Mouse (Mus musculus): ENCODE data around the gene Khdrbs1.
A peak's percentile ranks its signal among the peaks of the same experiment; 100 is the strongest.
"Not testable (repeated sequence)": the region's sequence is repeated elsewhere in the genome, so short reads cannot be mapped to it uniquely, and the experiment has no call there.

The Khdrbs1 gene

GRCm38 (mm10) chr4:129743010-129743390 lies 897 bp upstream of the Khdrbs1 start:
- peak; percentile 55 for DNase-seq

- no peak for DNase-seq
Measured at GRCm38 (mm10) chr4:129741974-129742231, 200 bp downstream of the Khdrbs1 start.

- peak; percentile 50 for DNase-seq
Measured at GRCm38 (mm10) chr4:129741251-129741973, 691 bp downstream of the Khdrbs1 start.

DNA sequence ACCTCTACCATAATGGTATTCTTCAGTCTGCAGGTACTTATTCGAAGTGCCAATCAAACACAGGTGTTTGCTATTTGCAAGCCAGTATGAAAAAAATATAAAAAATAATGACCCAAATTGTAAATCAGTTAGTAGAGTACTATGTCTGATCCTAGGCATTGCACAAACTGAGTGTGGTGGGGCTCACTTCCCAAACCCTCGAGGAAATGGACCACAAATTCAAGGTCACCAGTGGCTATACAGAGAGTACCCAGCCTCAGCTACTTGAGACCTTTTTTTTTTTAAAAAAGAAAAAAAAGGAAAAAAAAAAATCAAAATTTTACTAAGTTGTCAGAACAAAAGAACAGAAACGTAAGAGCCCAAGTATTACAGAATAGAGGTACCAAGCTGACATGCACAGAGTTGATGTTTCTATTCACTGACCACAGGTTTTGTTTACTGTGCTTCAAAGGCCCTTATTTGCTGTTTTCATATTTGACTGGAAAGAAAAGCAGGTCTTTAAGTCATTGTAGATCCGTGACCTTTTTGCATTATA lies 2.9 kb downstream of the Khdrbs1 start:
- no peak for DNase-seq

- DNase-seq: no peak
Measured at GRCm38 (mm10) chr4:129736173-129736572, 5.9 kb downstream of the Khdrbs1 start.

DNA sequence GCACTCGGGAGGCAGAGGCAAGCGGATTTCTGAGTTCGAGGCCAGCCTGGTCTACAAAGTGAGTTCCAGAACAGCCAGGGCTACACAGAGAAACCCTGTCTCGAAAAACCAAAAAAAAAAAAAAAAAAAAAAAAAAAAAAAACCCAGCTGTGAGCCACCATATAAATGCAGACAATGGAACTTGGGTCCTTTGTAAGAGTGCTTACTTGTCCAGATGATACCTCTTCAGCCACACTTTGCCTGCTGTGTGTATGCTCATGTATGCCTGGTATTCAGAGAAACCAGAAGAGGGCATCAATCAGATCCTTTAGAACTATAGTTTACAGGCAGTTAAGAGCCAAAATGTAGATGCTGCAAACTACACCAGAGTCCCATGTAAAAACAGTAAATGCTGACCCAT lies 6.6 kb downstream of the Khdrbs1 start:
- DNase-seq: not testable (repeated sequence)

DNA sequence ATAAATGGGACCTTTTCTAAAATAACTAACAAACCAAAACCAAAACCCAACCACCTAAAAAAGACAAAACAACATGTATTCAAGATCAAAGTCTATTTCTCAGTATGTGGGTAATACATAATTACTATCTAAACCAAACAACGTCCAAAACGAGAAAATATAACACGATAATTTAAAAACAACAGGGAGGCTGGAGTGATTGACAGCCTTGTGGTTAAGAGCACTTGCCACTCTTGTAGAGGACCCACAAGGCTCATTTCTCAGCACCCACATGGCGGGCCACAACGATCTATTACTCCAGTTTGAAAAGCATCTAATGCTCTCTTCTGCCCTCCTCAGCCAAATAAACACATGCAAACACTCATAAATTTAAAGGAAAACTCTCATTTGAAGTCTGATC lies 10.7 kb downstream of the Khdrbs1 start:
- DNase-seq: no peak

GRCm38 (mm10) chr4:129716310-129716709 lies 25.8 kb downstream of the Khdrbs1 start:
- DNase-seq: no peak

DNA sequence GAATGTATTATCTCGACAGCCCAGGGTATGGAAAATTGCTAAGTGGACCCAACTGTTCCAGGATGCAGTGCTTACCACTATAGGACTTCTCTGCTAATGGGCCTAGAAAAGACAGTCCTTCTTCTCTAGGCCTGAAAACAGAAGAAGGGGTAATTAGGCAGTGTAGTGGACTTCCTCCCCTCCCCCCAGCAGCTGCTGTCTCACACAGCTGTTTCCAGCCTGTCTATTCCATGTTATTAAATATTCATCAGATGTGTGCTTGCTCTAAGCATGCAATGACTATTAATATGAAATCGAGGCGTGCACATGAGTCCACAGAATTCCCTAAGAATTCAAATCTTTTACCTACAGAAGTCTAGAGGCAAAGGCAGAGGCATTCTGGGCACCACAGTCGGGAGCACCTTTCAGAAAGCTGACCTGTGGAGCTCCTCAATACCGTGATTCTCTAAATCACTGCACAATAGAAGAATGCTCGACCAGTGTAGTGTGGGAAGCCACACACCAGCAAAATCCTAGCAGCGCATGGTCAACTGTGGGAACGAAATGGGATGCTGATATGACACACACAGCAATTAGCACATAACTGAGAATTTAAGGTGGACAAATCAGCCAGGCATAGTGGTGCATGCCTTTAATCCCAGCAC lies 32.5 kb downstream of the Khdrbs1 start:
- DNase-seq: no peak

DNA sequence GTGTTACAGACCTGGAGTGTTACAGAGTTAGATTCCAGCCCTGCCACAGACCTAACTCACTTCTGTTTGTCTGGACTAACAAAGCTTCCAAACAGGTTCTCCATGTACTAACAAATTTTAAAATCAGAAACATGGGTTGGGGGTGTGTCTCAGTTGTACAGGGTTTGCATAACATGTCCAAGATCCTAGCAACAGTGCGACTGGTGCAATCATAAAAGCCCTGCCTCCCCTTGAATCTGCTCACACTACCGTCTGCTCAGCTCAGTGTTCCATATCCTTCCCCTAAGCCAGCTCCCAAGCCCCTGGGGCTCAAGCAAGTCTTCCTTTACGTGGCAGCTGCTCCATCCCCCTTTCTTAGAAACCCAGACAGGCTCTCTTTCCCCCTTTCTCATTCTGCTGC lies 35.4 kb downstream of the Khdrbs1 start:
- no peak for DNase-seq

DNA sequence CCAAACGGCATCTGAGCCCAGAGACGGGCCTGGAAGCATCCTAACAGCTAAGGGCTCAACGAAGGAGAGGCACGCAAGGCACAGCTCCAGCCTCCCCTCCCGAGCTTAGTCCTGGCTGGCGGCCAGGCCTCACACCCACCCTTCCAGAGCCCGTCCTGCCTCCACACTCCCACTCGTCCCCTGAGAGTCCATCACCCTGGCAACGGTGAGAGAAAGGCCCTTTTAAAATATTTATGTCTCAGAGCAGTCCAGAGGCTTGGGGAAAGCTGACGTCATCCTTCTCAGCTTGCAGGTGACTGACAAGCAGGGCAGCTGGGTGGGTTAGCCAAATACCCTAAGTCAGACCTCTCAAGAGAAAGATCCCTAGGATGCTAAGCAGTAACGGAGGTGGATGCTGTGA lies 39.6 kb downstream of the Khdrbs1 start:
- DNase-seq: no peak

DNA sequence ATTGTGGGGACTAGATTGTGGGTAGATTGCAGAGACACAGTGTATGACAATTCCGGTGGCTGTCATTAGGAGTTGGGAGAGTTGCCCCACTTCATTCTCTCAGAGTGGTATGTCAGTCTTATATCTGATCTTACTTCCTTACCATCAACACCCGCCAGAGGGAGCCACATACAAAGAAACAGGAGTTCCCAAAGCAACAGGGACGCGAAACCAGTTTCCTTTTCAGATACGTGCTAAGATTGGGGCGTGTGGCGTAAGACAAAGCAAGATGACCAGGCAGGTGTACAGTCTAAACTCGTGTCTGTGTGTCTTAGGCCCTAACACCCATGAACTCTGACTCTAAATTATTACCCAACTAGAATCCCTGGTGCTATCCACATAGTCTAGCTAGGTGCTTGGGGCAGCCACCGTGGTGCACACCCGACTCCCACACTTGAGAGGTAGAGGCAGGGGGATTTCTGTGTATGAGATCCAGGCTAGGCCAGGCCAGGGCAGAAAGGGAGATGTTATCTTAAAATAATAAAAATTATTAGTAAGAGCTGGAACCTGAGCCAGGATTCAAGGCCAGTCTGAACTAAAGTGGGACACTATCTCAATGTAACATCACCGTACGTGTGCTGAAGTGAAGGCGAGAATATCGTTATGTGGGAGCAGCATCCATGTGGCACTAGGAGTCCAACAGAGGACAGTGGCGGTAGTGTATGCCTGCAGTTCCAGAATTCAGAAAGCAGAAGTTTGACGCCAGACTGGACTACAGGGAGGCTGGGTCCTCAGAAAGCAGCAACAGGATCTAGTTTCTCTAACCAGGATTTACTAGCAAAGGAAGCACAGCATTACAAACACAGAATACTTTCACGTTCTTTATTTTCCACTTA lies 40.4 kb downstream of the Khdrbs1 start:
- DNase-seq: peak; percentile 67

DNA sequence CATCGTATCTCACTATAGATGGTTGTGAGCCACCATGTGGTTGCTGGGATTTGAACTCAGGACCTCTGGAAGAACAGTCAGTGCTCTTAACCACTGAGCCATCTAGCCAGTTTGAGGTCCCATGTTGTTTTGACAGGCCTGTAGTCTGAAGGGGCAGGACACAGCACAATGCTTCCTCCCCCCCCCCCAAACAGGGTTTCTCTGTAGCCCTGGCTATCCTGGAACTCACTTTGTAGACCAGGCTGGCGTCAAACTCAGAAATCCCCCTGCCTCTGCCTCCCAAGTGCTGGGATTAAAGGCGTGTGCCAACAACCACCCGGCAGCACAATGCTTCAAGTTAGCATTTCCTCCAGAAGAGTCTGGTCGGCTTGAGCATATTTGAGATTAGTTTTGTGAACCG lies 41.4 kb downstream of the Khdrbs1 start:
- DNase-seq: not testable (repeated sequence)

GRCm38 (mm10) chr4:129700216-129700615 lies 41.9 kb downstream of the Khdrbs1 start:
- DNase-seq: no peak

DNA sequence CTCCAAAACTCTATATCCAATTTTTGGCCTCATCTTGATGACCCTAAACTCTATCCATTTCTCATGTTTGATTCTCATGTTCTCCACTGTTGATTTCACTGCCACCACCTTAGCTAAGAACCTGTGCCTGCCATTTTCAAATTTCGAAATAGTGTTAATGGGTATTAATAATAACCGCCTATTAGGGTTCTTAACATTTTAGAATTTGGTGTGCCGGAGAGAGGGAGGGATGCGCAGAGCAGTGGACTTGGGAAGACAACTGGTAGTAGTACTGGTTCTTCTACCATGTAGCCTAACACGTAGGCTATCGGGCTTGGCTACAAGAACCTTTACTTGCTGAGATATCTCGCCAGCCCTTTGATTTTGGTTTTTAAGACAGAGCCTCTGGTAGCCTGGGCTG lies 44.9 kb downstream of the Khdrbs1 start:
- DNase-seq: no peak

DNA sequence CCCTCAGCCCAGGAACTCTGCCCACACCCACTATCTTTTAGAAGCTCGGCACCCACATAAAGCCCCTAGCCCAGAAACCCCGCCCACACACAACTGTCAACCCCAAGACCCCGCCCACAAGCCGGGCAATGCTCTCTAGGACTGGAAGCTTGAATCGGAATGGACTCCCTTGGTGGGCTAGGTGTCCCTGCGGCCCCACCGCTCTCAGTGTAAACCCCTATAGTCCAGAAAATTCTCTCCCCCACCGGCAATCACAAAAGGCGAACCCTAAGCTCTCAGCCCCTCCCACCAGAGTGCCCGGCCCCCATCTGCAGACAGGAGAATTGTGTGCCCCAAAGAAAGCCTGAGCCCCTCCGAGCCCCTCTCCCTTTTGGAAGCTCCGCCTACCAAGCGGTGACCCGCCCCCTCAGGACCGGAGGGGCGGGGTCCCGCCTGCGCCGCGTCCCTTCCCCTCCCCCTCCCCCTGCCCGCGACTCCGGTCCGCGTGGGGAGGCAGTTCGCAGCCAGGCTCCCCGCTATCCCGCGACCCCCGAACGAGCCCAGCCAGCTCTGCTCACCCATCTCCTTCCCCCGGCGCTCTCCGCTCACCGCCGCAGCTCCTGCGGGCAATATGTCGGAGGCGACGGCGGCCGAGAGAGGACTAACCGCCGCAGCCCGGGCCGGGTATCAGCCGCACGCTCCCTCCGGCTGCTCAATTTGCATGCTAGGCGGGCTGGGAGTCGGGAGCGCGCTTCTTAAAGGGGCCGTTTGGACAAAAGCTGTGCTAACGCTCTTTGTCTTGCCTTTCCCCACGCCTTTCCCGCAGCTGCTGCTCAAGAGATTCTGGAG lies 45.7 kb downstream of the Khdrbs1 start, which contains the start of gene Tmem39b:
Gene Tmem39b, minus strand, starts transcription at position 681 of the 828 bp plus-strand sequence.
- peak; percentile 90 for DNase-seq

- no peak for DNase-seq
Measured at GRCm38 (mm10) chr4:129695815-129696157, 46.3 kb downstream of the Khdrbs1 start.

GRCm38 (mm10) chr4:129684531-129684930 lies 57.6 kb downstream of the Khdrbs1 start:
- no peak for DNase-seq

DNA sequence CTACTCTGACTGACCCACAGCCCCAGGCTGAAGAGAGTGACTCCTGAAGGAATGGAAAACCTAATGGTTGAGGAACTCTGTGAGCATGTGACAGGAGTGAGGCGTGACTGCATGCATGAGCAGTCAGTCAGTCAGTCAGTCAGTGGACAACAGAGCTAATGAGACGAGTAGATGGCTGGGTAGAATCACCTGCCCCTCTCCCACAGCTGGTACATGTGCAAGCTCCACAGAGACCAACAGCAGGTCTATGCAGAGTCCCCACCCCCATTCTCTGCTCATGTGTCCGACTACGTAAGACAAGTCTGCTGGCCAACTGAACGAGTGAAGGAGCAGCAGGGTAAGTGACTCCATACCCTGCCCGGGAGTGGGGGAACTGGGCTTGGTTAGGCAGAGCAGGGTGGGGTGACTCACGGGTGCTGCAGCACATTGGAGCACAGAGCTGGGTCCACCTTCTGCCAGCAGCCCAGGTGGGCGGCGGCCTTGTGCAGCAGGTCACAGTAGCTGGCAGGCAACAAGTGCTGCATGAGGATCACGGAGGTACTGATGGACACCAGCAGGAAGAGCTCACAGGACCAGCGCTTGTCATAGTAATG lies 58.1 kb downstream of the Khdrbs1 start:
- DNase-seq: no peak

- DNase-seq: no peak
Measured at GRCm38 (mm10) chr4:129681837-129682236, 60.3 kb downstream of the Khdrbs1 start.

DNA sequence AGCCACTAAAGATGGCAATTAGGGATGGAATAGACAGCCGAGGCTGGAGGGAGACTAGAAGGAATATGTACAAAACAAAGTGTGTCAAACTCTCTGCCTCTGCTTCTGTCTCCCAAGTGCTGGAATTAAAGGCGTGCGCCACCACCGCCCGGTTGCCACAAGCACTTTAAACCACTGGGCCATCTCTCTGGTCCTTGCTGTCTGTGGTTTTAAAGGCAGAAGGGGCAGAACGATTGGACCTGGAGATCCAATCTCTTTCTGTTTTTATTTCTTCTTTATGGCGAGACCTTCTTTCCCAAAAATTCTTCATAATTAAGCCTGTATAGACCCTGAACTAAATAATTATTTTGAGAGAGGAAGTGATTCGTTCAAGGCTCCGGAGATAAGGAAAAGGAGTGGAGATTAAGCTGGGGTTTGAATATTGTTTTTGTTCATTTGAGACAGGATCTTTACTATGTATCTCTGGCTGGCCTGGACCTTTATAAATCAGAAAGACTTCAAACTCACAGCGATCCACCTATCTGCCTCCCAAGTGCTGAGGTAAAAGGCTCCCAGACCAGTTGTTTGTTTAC lies 69.1 kb downstream of the Khdrbs1 start:
- DNase-seq: no peak

Data from cerebellum, adult 11-12 months (tissue).